Mouse (Mus musculus): Measurements from ENCODE around the gene Ttc19.
"Not testable (repeated sequence)": the region's sequence is repeated elsewhere in the genome, so short reads cannot be mapped to it uniquely, and the experiment has no call there.

The Ttc19 gene

DNA sequence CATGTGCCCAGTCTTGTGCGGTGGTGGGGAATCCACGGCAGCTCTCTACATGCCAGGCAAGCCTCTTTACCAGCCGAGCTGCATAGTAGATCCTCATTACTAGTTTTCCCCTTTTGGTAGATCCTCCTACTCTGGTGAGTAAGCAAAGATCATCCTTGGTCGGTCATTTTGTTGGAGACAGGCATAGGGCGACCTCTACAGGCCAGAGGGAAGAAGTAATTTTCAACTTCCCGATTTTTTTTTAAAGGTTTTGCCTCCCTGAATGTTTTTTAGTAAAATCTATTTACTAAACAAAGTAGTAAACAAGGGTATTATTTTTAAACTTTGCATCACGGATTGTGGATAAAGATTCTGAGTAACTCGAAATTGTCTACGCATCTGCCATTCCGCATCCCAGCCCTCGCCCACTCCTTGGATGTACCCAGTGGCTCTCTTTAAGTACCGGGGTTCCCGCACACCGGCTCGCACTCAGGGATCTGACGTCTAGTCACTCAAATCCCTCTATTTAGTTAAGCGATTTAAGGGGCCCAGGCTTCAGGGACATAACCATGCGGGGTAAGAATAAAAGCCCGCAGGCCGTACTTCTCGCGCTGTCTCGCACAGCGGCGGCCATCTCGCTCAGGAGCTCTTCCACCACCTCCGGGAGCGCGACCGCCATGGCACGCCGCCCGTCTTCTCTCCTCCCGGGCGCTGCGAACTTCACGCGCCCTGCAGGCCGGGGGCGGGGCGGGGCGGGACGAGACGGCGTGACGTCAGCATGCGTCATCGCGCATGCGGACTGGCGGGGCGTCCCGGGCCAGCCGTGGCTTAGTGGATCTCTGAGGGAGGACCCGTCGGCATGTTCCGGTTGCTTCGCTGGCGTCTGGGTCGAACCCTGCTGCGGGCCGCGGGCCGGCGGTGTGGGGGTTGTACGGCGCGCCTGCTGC, at the start of gene Ttc19, which contains the start of gene Zswim7:
TSS of gene Ttc19 (plus strand) at position 799 of the 926 bp plus-strand sequence.
TSS of gene Zswim7 (minus strand) at position 701 of the 926 bp plus-strand sequence.
- DNase-seq = peak; percentile 93

DNA sequence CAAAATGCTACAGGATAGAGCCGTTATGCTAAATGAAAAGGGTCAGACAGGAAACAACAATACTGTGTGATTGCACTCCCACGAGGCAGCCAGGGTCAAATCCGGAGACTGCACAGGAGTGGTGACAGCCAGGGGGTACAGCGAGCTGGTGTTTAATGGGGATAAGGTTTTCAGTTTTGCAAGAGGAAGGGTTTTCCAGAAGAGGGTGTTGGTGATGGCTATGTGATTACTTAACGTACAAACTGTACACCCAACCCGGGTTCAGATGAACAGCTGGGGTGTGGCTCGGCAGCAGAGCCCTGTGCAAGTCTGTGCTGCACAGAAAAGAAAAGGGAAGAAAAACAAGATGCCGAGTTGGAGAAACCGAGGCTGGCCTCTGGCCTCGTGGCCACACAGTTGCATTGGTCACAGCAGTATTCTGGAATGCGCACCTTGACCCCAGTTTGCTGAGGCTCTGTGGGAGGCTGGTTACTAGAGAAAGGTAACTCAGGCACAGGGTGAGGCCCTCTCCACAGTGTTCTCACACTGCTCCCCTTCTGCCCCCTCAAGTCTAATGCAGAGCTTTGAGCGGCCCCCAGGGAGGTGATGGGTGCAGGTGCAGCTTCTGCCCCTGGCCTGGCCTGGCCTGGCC, 40.5 kb upstream of the Ttc19 start:
- DNase-seq = no peak

DNA sequence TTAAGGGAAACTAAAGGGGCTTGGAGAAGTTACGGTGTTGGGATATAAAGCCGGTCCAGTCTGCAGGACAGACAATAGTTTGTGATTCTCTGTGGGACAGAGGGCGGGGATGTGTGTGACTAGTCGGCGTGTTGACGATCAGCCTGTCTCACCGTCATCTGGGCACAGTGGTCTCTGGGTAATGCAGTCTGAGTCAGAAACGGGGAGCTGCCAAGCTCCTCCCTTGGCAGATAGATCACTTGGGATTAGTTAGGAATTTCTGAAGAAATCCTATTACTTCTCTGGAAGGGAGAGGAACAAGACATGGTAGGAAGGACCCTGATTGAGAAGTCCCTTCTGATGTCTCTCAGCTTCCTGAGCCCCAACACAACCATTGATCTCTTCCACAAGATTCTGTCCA, 37.4 kb upstream of the Ttc19 start:
- no peak for DNase-seq

DNA sequence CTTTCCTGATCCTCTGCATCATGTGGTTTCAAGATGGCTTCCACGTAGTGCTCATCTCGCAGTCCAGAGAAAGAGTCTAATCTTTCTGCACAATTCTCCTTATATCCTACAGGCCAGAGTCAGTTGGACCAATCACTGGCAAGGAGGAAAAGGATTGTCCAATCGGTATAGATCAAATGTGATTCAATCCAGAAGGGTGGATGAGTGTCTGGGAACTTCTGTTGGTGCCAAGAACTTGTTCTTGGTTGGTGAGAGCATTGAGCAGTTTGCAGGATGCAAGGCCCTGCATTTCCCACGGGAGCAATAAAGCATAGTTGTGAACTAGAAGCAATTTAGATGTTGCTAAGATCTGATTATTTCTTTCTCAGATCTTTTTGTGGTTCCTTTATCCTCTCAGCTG, 36.8 kb upstream of the Ttc19 start:
- DNase-seq = no peak

DNA sequence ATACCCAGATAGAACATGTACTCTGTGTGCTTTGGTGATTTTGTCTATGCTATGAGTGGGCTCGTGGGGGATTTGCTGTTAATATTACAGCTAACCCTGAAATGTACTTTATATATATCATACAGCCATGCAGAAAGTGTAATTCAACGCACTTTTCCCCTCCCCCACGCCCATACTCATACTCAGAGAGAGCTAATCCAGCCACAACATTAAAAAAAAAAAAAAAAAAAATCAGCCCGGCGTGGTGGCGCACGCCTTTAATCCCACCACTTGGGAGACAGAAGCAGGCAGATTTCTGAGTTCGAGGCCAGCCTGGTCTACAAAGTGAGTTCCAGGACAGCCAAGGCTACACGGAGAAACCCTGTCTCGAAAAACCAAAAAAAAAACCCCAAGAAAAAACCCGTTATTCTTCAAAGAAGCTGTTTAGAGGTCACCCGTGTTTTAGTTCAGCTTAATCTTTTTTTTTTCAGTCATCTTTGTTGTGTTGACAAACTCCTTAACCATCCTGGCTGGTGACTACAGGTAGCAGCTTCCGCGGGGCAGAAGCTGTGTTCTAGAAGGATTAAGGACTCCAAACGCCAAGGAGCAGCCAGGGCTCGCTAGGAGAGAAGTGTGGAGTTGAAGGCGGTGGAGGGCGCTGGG, 33.4 kb upstream of the Ttc19 start:
- no peak for DNase-seq

DNA sequence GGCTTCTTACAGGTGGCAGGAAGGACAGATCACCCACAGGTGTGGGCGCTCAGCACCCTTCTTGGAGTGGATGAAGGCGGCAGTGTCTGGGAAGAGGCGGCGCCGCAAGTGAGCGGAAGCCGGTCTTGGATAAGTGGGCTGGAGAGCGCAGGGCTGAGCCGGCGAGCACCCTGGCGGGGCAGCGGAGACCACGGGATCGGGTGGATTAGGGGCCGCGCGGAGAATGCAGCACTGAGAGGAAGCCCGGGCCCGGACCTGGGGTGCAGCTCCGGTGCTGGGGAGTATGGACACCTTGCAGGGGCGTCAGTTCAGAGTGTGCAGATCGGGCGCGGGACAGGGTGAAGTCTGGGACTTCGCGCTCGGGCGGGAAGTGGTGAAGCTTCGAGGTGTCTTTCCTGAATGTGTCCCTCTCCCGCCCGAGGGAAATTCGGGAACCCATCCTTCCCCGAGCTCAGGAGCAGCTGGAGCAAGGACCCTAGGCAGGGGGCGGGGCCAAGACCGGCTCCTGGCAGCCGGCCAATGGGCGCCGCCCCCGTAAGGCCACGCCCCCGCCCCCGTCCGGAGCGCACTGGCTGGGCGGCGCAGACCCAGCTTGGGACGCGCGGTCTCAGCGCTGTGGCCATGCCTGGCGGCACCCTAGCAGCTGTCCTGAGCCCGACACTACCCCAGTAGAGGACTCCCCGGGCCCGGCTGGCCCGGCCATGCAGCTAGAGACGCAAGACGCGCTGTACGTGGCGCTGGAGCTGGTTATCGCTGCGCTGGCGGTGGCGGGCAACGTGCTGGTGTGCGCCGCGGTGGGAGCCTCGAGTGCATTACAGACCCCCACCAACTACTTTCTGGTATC, 32.6 kb upstream of the Ttc19 start, which contains the start of gene Adora2b:
TSS of gene Adora2b (plus strand) at position 584 of the 844 bp plus-strand sequence.
- peak; percentile 32 for DNase-seq

DNA sequence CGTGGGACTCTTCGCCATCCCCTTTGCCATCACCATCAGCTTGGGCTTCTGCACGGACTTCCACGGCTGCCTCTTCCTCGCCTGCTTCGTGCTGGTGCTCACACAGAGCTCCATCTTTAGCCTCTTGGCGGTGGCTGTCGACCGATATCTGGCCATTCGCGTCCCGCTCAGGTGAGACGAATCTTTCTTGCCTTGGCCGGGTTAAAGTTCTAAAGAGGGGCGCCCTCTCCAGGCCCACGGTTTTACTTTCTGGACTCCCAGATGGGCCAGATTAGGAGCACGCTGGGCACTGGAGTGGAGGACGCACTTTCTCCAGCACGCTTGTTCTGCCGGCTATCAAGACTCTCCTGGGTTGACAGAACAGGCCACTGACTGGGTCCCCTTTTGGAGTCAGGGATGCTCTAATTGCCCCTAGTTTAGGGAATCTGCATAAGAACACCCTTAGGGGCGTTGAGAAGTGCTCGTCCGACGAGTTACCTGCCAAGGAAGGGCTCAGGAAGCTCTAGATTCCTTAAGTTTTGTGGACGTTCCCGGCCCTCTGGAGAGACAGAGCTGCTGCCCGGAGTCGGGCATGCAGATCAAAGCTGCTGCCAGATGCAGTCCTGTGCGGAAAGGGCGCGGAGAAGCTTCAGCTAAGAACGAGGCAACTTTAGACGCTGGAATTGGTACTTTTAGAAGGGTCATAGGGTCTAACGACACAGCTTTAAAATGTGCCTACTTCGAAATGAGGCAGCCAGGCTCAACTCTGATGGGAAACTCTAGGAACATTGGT, 31.8 kb upstream of the Ttc19 start:
- no peak for DNase-seq

DNA sequence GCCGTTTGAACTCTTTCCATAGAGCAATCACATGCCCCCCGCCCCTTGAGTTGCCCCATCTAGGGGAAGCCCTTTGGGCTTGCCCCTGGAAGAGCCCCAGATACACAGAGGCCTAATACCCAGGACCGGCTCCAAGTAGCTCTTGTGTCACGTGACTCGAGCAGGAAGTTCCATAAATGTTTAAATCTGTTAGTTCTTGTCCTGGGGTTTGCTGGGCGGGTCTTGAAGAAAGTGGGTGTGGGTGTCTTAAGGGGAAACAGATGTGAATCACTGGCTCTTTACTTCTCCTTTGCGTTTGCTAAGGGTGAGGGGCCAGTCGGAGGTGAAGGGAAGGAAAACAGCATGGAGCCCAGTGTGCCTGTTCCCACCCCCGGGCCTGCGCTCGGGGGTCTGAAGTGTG, 30.2 kb upstream of the Ttc19 start:
- DNase-seq = no peak

GRCm38 (mm10) chr11:62253380-62253779, 27.9 kb upstream of the Ttc19 start:
- no peak for DNase-seq

DNA sequence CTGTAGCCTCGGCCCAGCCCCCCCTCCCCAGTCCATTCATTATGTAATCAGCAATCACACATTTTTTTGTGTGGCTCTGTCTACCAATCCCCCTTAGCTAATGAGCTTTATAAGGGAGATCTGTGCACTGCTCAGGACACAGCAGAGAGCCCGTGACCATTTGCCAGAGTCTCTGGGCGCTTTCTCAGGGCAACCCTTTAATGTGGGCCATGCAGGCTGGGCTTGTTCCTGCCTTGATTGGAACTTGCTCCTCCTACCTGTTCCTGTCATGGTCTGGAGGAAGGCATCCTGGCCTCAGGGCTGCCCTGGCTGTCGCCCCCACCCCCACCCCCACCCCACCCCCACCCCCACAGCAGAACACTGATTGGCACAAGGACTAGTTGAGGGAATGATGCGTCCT, 22.1 kb upstream of the Ttc19 start:
- DNase-seq = no peak

DNA sequence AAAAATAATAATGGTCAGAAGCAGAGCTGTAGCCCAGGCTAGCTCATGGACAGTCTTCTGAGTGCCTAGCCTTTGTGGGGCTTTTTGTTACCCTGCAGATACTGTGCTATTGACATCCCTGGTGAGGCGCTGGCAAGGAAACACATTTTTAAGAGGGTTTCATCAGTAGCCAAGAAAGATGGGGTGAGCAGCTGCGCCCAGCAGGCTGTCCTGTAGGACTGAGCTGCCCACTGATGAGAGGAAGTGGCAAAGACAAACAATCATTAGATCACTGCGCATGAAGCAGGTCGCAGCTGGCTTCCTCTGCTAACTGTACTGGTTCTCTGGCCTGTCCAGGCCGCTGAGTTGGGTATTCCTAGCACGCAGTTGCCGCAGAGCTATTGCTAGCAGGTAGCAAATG, 17.7 kb upstream of the Ttc19 start:
- DNase-seq = no peak

DNA sequence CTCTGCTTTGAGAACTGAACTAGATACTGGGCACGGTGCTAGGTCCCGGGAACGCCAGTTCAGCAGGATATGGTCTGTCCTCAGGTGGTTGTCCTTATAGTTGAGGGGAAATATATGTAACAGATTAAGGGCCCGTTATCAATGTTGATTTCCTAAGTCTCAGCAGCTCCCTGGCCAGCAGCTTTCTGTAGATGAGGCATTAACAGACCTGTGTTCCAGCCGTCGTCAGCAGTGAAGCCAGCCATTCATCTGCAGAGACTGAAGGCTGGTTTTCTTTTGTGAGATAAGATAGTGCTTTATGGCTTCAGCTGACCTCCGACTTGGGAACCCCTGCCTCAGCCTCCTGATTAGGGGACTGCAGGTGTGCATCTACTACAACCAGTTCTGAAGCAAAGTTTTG, 17.3 kb upstream of the Ttc19 start:
- DNase-seq = no peak

- DNase-seq = no peak
Measured at GRCm38 (mm10) chr11:62265642-62266041, 15.6 kb upstream of the Ttc19 start.

DNA sequence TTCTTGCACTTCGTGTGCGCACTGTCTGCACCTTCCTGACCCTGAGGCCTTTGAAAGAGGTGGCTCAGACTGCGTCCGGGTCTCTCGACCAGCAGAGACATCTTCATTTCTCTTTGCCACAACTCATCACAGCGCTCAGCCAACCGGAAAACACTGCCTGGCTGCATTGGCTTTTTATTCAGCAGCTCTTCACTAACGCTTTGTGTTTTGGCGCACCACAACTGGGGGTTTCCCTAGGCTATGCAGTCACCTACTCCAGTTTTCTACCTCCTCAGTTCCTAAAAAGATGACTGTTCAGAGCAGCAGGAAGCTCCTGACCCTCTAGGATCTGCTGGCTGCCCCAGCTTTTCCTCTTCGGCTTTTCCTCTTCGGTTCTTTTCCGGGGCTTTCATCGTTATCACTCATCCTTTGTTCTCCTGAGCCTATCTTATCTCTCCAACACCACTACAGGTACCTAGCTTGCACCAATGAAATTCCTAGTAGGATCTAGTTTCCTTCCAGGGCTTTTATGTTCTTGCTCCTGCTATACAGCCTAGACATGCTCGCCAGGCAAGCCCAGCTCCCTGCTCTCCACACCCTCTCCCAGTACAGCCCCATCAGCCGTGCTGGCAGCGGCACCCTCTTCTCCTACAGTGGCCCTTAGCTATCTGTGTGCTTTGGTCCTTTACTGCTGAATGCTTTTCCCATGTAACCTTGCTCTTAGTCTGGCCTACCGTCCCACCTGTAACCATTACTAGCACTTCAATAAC, 14.6 kb upstream of the Ttc19 start:
- DNase-seq = no peak

- no peak for DNase-seq
Measured at GRCm38 (mm10) chr11:62268381-62268780, 12.9 kb upstream of the Ttc19 start.

GRCm38 (mm10) chr11:62269097-62269496, 12.2 kb upstream of the Ttc19 start:
- DNase-seq = no peak

GRCm38 (mm10) chr11:62270851-62271250, 10.4 kb upstream of the Ttc19 start:
- DNase-seq = no peak

DNA sequence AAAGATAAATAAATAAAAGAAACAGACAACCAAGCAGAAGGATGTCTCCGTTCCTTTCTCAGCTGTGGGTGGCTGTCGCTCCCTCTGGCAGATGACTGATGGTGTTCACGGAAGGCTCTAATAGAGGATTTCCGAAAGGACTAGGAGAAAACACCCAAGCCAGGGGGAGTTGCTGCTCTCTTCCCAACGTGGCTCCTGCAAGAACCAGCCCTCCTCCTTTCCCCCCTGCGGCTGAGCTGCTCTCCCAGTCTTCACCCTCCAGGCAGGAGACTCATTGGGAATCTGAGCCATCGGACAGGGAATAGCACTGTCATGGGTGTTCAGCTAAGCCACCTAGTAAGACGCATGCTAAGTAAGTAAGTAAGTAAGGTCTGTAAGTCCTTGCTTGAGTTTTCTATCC, 4.2 kb upstream of the Ttc19 start:
- no peak for DNase-seq

DNA sequence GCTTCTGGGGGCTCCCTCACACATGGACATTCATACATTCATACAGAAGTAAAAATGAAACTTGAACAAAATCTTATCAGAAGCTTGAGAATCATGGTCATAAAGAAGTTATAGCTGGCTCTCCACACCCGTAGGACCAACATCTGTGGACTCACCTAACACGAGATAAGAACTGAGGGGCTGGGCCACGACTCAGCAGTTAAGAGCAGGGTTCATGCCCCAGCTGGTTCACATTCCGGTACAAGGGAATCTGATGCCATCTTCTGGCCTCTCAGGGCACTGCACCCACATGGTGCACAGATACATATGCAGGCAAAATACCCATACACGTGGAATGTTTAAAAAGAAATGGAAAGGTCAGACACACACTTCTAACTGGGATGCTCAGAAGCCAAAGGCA, 3.2 kb upstream of the Ttc19 start:
- no peak for DNase-seq

DNA sequence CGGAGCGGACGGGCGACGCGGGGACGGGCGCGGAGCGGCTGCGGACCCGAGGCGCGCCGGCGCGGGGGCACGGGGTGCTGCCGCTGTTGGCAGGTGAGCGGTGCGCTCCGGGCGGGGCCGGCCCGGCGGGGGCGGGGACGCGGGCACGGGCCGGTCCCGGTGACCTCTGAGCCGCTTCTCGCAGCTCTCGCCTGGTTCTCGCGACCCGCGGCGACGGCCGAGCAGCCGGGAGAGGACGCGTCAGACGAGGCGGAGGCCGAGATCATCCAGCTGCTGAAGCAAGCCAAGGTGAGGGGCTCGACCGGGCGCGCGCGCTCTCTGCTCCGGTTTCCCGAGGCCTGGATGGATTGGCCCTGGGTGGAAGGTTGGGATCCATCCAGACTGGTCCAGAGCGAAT, 326 bp downstream of the Ttc19 start:
- no peak for DNase-seq

GRCm38 (mm10) chr11:62284020-62284419, 2.7 kb downstream of the Ttc19 start:
- DNase-seq = not testable (repeated sequence)

All from right cerebral cortex, adult 18-20 months (tissue).